ENCODE assay signal across 23 mouse cellular contexts in genomic region chr5:66611361-66611760, GRCm38 (mm10). TPM values are rescaled to one million over a fixed set of nuclear protein-coding genes. Genes with fewer than 3 reads are reported as not detected.
A peak's percentile ranks its signal among the peaks of the same experiment; 100 is the strongest.
DNase-seq lines count a peak whose midpoint lies in the region; ATAC-seq and TF ChIP-seq lines count a peak whose summit lies in the region.
"Had no signal": no experiment of that assay in that cellular context is flagged by ENCODE, and none has a peak within 500 bp of the region (broad histone marks: within the 10 kb centered on the region; RNA-seq: fewer than 3 reads in every experiment).

No protein-coding gene starts in this region.

- no peak for ATAC-seq in kidney, embryonic 16.5 days (ENCODE audit: low FRiP score, low TSS enrichment)
- ATAC-seq: CD4-positive, CD25-positive, alpha-beta regulatory T cell, adult 4 months; forebrain, embryonic 16.5 days; intestine, embryonic 15.5 days had no signal

- WGBS in kidney, embryonic 16.5 days: 91% methylated on average over 5 of the region's 5 CpGs

- no peak for TF ChIP-seq CTCF in gastrocnemius, adult 2 months (IDR thresholded peaks at IDR 0.05)

- H3K27me3 ChIP-seq in kidney, embryonic 16.5 days (ENCODE audit: insufficient read depth, low read length): no peaks in the 10 kb centered on the region
- H3K27me3 ChIP-seq: embryonic facial prominence, embryonic 15.5 days; heart, embryonic 15.5 days; intestine, embryonic 15.5 days had no signal

- no peak overlapping the region for H3K4me2 ChIP-seq in kidney, embryonic 16.5 days (replicated peaks; ENCODE audit: low read depth, low read length)
- H3K4me2 ChIP-seq: embryonic facial prominence, embryonic 15.5 days; heart, embryonic 11.5 days; heart, embryonic 15.5 days; hindbrain, embryonic 14.5 days; intestine, embryonic 15.5 days had no signal

- H3K4me3 ChIP-seq in gastrocnemius, adult 2 months: no peak overlapping the region
- no peak overlapping the region for H3K4me3 ChIP-seq in kidney, embryonic 16.5 days (ENCODE audit: low read length)
- H3K4me3 ChIP-seq: embryonic facial prominence, embryonic 15.5 days; erythroblast, embryonic 14.5 days; forebrain, embryonic 10.5 days; heart, embryonic 15.5 days; hindbrain, embryonic 10.5 days; intestine, embryonic 15.5 days had no signal

- intact Hi-C loops in gastrocnemius, adult 2 months (cut with DNase I): no loop called here

- no peak overlapping the region for H3K9ac ChIP-seq in kidney, embryonic 16.5 days (replicated peaks; ENCODE audit: low read length)
- H3K9ac ChIP-seq: embryonic facial prominence, embryonic 15.5 days; heart, embryonic 15.5 days; hindbrain, embryonic 14.5 days; intestine, embryonic 15.5 days had no signal

- no peaks in the 10 kb centered on the region for H3K36me3 ChIP-seq in kidney, embryonic 16.5 days (ENCODE audit: insufficient read depth, low read length)
- H3K36me3 ChIP-seq: embryonic facial prominence, embryonic 15.5 days; forebrain, embryonic 10.5 days; G1E; heart, embryonic 15.5 days; hindbrain, embryonic 10.5 days; intestine, embryonic 15.5 days had no signal

- H3K4me1 ChIP-seq in kidney, embryonic 16.5 days (ENCODE audit: insufficient read depth, low read length): peaks cover 86% of the 10 kb centered on the region

- no peaks in the 10 kb centered on the region for H3K9me3 ChIP-seq in kidney, embryonic 16.5 days (ENCODE audit: low read length)
- H3K9me3 ChIP-seq: embryonic facial prominence, embryonic 15.5 days; forebrain, embryonic 10.5 days; heart, embryonic 15.5 days; hindbrain, embryonic 10.5 days; intestine, embryonic 15.5 days had no signal

- DNase-seq in adrenal gland, adult (ENCODE audit: inconsistent age in 2 of 2, low spot score in 1 of 2): peak; percentile 56 to 81
- DNase-seq in adrenal gland, postnatal 25 days: no peak
- no peak for DNase-seq in gastrocnemius, adult 2 months
- DNase-seq in gastrocnemius, postnatal 4 days (ENCODE audit: low spot score in 2 of 2): no peak
- no peak for DNase-seq in kidney, adult 11 months
- DNase-seq in cerebellum, adult 9-11 months: no peak
- DNase-seq: B cell, adult 2 months; cerebellum, adult 18-20 months; cerebellum, postnatal 10 days; gastrocnemius, postnatal 14 days; heart, postnatal 14 days had no signal

- peak overlapping the region; percentile 21; the same call in 1 of the 2 replicates for H3K27ac ChIP-seq in gastrocnemius, adult 2 months
- H3K27ac ChIP-seq in kidney, embryonic 16.5 days (ENCODE audit: low read length): 0 out of 2 replicates have a peak overlapping the region, but pooled peaks have one; percentile 17
- H3K27ac ChIP-seq: embryonic facial prominence, embryonic 15.5 days; forebrain, embryonic 10.5 days; heart, embryonic 15.5 days; hindbrain, embryonic 10.5 days; hindbrain, embryonic 14.5 days; intestine, embryonic 15.5 days had no signal

RNA-seq across cellular contexts. Expression of gene Apbb2, which starts 7.2 kb away (rescaled TPM):
- total RNA-seq in adrenal gland, postnatal 25 days (2021): 80.6 and 88.3 TPM in 2 replicates
- 10 to 100 TPM; 35.9 to 43.2 TPM for total RNA-seq in gastrocnemius, adult 2 months (2021)
- total RNA-seq in gastrocnemius, postnatal 4 days (2021): 10 to 100 TPM; 56.0 to 60.4 TPM
- 62.4 and 71.5 TPM in 2 replicates for polyA plus RNA-seq in kidney, embryonic 16.5 days (2015; fragmentation: Nextera tagmentation; extraction: Ambion mirVana)
- polyA plus RNA-seq: G1E had no signal

Comparison
In these comparisons a context has a peak if more than half of its experiments do, and no peak if none do; other contexts are left out.
1. DNase-seq: peak in adrenal gland, adult (2 of 2); none in adrenal gland, postnatal 25 days (single experiment), gastrocnemius, adult 2 months (single experiment), gastrocnemius, postnatal 4 days (0 of 2), kidney, adult 11 months (single experiment) and cerebellum, adult 9-11 months (single experiment).